Mouse (Mus musculus): ENCODE data around the gene Chad.
A peak's percentile ranks its signal among the peaks of the same experiment; 100 is the strongest.

The Chad gene

DNA sequence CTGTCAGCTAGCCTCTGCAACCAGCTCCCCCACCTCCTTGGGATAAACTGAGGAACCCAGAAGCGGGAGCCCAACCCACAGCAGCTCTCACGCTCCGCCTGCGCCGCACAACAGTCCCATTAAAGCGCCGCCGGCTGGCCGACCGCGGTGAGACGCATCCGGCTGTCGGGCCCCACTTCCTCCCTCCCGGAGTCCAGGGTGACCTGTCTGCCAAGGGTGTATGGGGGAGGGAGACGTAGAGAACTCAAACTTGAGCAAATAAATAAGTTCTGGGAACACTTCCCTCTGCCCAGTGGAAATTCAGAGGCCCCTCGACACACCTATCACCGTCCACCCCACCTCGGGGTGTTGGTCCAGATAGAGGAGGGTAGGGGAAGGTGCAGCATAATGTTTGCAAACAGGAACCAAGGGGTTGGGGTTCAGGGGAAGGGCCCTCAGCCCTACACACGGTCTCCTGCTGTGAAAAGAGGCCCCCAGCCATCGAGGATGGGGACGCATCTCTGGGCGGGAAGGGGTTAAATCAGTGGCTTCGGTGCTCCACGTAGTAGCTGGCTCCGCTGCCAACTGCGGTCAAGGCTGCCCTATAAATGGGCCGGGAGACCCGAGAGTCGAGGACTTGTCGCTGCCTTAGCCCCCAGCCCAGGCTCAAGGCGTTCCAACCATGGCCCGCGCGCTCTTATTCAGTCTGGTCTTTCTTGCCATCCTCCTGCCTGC lies at the start of gene Chad:
TSS of gene Chad (plus strand) at position 611 of the 714 bp plus-strand sequence.
- DNase-seq: peak; percentile 69

DNA sequence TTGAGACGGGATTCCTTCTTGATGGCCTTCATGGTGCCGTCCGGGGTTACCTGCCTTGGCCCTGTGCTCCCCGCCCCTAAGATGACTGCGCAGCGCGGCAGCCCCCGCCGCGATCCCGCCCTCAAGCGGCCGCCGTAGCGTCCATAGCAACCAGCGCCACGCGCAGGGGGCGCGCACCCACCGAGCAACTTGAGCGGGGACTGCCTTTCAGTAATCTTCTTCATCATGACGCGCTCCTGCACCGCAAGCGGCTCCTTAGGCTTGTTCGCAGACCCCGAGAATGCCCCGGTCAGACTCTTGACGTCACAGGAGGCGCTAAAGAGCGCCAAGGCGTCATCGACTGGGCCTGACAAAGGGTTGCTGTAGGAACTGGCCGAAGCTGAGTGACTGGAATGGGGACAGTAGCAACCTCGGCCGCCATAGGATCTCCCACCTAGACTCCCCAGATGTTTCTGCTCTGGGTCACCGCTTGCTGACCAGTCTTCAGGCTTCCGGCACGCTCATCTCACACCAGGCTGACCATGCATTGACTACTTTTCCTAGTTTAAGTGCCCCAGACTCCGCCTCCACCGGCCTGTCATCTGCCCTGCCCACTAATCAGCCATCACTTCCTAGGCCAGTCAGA lies 43.5 kb upstream of the Chad start, which contains the start of gene Mycbpap:
TSS of gene Mycbpap (minus strand) at position 524 of the 625 bp plus-strand sequence.
- DNase-seq: peak; percentile 78

DNA sequence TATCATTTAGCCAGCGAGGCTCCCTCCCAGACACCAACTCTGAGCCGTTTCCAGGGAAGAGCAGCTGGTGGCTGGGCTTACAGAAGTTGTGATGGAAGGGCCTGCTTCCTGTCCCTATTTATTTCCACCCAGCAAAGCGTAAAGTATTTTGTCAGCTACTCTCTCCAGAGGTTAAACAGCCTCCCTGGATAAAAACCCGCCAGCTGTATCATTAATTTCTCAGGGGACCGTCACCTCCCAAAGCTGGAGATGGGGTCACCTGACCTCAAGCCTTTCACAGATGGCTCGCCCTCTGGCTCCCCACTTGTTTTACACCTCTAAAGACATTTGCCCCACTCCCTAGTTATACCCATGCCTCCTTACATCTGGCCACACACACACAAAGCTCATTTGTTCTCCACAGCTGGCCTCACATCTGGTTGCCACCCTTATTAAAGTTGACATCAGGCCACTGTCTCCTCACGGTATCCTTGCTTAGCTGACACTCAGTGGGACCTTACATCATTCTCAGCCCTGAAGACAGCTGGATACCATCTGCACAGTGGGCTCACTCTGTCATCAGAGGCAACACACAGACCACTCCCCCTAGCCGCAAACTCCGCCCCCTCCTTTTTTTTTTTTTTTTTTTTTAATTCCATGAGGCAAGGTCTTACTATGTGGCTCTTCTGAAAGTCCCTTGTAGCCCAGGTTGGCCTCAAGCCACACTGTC lies 38.5 kb upstream of the Chad start:
- no peak for DNase-seq

DNA sequence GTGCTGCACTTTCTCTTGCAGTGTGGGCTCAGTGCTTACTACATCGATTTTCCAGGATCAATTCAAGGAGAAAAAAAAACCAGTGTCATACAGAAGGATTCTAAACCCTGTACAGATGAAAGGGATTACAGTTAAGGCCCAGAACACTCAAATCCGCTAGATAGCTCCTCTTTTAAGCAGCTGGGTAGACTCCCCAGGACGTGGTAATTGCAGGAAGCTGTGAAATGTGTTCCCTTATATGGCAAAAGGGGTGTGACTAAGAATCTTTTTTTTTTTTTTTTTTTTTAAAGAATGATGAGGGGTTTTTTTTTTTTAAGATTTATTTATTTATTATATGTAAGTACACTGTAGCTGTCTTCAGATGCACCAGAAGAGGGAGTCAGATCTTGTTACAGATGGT lies 36.0 kb upstream of the Chad start:
- DNase-seq: no peak

DNA sequence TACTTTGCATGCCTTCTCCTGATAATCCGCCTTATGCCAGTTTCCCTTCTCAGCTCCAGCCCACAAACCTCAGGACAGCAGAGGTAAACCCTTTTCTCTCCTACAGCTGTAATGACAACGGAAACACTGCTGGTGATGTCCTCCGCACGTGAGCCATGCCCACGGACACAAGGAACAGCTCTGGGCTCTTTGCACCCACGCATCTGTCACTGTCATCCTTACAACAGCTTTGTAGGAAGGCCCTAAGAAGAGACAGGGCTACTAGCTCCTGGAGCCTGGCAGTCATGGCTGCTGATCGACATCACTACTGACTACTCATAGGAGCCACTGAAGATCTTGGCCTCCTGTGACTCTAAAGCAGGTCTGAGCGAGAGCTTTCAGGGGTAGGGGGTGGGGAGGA lies 31.7 kb upstream of the Chad start:
- DNase-seq: no peak

DNA sequence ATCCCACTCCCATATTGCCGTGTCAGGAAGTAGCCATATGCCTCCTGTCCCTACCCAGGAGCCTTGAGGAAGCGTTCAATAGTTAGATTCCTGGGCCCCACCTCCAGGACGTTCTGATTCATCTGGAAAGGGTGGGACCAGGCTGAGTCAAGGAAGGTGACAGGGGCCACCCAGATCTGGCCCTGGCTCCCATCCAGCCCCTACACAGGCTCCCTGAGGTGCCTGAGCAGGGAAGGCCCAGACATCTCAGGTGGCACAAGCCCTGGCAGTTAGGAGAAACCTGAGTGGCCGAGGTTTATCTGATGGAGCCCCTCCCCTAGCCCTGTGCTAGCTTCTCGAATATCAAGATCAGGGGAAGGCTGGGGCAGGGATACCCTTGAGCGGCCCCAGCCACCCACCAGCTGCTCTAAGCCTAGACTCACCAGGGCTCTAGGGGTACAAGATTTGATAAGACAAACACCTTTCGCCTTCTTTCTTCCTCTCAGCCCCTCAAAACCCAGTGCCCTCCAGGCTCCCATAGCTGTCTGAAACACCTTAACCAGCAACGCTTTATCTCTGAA lies 26.0 kb upstream of the Chad start:
- DNase-seq: no peak

DNA sequence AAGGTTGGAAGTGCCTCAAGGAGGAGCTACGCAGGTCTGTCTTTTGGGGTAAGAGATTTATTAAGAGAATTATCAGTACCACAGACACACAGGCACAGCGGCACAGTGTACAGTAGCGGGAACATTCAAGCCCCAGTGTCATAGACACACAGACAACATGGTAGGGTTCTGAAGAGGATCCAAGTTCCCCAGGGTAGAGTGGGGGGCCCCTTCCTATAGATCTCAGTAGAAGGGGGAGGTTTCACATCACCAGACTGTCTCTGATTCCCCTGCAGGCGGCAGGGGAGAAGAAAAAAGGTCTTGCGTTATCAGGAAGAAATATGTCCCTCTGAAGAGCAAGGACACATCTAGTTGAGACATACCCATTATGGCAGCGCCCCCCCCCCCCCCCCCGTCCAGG lies 25.1 kb upstream of the Chad start:
- DNase-seq: no peak

DNA sequence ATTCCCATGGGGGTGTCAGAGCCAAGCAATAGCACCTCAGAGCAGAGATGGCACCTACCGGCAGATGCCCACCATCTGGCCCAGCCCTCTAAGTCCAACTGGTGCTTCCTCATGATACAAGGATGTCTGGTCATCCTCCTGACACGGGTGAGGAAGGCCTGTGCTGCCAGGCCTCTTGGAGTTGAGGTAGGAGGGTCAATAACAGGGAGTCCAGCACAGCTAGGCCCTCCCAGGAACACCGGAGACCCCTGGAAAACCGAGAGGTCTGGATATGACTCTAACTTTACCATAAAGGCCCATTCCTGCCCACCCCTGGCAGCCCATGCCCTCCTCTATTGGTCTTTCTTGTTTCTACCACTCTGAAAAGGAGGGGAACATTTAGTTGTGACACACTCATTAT lies 22.4 kb upstream of the Chad start:
- no peak for DNase-seq

DNA sequence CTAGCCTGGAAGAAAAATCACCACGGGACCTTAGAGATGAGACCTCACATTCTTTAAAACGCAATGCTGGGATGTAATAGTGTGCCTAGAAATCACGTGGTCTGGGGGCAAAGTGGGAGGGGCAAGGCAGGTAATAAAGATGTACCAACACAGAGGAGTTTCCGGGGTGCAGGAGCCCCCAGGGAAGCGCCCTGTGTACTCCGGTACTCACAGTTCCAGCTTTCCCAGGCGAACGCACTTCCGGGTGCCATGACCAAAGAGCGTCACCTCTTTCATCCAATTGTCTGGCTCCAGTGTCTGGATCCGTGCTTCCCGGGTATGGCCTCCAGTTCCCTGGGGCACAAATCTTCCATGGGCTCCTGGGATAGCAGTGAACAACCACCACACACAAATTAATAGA lies 21.5 kb upstream of the Chad start:
- no peak for DNase-seq

DNA sequence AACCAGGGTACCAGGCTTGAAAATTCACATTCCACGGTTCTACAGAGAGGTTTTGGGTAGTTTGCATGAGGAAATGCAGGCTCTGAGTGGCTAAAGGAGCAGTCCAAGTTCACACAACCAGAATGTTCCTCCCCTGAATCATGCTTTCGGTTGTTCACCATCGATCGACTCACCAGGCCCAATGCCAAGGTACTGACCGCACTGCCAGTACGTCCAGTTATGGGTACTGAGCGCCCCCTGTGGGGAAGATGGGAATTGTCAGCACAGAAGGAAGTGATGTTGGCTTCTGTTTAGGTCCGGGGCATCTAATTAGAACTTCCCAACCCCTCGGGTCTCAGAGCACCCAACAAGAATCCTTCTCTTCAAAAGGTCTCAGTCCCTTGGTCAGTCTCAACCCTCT lies 20.9 kb upstream of the Chad start:
- DNase-seq: peak; percentile 94

DNA sequence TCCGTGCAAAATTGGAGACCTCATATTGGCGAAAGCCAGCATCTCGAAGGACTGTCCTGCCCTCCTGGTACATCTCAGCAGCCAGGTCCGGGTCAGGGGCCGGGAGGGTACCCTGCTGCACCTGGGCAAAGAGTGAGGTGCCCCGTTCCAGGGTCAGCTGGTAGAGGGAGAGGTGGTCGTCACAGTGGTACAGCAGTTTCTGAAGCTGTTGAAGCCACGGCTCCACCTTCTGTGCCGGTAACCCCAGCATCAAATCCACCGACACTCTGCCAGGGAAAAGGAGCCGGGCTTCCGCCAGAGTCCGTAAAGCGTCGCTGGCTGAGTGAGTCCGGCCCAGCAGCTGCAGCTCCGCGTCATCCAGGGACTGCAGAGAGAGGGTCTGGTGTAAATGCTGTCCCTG lies 20.4 kb upstream of the Chad start:
- DNase-seq: no peak

DNA sequence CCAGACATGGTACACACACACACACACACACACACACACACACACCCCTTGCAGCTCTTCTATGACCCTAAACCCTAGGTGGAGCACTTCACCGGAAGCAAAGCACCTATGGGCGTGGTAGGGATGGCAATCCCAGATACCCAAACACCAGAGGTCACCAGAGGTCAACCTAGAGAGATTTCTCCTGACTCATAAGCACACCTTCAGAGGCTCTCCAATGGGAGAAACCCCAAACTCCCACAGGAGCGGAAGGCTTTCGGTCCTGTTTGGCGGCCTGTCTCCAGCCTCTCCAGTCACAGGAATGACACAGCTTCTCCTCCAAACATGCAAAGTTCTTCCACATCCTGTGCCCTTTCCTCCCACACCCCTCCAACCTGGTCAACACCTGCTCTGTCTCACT lies 18.5 kb upstream of the Chad start:
- DNase-seq: no peak

DNA sequence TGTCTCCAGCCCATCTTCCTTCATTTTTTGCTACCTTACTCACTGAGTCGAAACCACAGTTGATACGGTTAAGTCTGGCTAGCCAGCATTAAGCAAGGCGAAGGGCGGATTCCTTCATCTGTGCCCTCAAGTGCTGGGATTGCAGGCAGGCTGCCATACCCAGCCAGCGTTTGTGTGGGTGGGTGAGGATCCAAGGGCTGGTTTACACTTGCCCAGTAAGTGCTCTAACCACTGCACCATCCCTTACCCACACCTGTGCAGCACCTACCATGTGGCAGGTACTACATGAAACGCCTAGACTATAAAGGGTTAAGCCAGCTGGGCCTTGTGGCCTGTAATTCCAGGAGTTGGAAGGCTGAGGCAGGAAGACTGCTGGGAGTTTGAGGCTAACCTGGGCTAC lies 17.6 kb upstream of the Chad start:
- no peak for DNase-seq

DNA sequence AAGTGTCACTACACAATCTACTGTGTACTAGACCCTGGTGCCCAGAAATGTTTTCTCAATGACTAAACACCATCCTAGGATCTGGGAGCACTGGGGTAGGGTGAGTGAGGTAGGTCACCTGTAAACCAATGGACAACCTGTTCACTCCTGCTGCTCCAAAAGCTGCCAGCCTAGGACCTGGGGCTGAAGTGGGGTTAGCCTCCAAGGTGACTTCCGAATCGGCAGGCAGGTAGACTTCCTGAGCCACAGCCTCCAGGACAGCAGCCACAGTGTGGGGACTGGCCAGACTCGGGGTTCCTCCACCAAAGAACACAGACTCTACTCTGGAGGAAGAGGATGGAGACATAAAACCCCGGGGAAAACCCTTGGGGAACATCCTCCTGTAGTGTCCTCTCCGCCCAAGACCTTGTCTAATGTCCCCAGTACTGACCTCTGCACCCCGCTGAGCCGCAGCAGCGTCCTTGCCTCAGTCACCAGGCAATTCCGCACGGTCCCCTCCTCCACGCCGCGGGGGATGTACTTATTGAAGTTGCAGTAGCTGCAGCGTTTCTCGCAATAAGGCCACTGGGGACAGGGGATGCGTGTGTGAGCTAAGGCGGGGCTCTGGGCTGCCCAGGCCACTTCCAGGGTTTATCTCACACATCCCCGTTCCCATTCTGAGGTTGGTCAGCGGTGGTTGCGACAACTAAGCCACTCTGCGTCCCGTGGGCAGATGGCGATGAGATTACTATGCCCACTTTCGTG lies 16.6 kb upstream of the Chad start:
- peak; percentile 53 for DNase-seq

DNA sequence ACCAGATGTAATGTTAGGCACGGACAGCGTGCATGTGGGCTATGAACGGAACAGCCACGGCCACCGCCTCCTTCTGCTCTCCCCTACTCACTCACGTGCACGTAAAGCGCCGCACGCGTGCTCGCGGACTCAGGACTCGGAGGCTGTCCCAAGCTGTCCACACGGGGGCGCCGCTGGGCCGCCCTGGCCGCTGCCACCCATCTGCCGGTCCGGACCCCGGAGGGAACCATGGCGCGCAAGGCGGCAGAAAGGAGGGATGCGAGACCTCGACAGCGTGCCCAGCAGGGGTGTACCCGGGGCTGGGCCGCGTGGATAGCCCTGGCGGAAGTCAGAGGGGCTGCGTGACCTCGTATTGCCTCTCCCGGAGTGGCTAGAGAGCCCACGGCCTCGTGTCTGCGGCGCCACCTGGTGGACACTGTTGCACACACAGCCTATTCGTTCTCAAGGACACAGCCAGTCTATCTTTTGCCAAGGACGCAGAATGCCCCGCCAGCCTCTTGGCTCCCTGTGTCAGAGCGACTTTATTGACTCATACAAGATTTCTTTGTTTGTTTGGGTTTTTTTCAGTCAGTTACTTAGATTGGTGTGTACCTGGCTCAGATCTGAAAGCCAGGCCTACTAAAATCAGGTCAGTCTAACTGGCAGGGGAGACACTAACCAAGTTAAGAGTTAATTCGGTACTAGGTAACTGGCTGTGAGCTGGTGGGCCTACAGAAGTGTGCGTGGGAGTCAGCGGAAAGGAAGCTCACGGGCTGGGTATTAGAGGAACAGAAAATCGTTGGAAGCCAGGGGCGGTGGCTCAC lies 15.8 kb upstream of the Chad start, which contains the start of gene Rsad1:
TSS of gene Rsad1 (minus strand) at position 368 of the 803 bp plus-strand sequence.
- DNase-seq: peak; percentile 95

DNA sequence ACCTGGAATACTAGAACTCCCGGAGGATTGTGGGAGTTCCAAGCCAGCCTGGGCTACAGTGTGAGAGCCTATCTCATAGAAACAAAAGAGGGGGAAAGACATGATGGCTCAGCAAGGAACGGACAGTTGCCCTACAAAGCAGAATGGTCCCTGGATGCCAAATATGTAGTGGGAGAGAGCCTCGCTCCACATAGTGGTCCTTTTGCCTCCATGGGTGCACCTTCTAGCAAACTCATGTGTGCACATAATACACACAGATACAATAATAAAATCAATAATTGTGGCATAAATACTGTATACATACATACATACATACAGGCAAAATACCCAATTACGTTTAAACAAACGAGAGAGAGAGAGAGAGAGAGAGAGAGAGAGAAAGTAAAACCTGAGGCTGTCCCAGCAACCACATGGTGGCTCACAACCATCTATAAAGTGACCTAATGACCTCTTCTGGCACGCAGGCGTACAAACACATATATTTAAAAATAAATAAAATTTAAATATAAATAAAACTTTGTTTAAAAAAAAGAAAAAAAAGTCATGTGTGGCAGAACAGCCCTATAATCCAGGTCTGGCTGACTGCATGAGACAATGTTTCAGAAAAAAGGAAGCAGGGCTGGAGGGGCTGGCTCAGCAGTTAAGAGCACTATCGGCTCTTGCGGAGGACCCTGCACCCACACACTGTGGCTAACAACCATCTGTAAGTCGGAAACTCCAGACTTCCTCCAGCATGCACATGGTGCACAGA lies 15.0 kb upstream of the Chad start:
- DNase-seq: no peak

DNA sequence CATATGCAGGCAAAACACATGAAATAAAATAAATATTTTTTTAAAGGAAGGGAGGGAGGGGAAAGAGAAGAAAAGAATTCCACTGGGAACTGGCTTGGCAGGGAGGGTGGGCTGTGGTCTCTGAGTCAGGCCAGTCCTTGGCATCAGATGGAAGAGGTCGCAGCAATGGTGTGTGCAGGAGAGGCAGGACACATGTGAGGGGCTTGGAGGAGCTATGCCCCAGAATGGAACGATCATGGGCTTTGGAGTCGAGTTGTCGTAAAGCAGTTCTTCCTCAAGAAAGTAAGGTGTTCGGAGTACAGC lies 14.5 kb upstream of the Chad start:
- DNase-seq: no peak

DNA sequence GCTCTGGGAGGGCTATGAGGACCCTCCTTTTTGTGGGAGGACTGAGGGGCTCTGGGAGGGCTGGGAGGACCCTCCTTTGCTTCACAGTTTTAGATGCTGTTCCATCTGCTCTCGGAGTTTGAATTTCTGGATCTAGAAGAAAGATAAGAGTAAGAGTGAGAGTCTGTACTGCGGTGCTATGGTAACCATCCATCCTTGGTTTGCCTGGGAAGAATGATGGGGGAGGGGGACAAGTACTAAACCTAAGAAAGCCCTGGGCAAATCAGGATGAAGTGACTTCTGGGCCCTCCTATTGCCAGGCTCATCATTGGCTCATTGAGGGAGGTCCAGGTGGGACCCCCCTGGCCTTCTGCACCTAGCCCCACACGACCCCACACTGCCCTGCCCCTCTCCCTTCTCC lies 6.6 kb upstream of the Chad start:
- DNase-seq: no peak

DNA sequence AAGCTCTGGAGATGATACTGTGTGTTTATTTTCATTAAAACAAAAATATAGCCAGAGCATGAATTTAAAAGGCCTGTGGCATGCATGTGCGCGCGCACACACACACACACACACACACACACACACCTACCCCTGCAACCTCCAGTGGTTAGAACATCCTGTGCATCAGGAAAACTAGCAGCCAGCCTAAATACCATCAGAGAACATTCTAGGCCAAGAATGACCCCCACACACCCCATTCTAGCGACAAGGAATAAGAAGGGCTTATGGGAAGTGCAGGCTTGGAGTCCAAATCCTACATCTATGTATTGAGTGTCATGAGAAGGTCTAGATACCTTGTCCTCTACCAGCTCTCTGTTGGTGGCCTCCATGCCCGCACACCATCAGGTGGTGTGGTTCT lies 1.5 kb upstream of the Chad start:
- no peak for DNase-seq

DNA sequence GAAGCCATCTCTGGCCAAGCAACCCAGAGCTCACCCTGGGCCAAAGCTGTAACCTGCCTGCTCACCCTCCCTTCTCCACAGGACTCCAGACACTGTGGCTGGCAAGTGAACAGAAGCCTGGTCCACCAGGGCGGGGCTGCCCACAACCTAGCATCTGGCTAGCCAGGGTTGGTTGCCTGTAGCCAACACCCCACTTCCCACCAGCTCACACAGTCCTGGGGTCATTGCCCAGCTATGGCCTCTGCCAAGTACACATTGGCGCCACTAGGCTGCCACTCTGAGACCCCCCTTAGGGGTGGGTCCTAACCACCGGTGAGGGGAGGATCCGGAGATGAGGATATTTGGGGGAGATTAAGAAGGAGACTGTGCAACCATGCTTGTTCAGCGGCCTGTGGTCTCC lies 1.0 kb upstream of the Chad start:
- no peak for DNase-seq

DNA sequence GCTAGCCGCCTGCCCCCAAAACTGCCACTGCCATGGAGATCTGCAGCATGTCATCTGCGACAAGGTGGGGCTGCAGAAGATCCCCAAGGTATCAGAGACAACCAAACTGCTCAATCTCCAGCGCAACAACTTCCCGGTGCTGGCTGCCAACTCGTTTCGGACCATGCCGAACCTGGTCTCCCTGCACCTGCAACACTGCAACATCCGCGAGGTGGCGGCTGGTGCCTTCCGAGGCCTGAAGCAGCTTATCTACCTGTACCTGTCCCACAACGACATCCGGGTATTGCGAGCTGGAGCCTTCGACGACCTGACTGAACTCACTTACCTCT lies 268 bp downstream of the Chad start:
- DNase-seq: no peak

DNA sequence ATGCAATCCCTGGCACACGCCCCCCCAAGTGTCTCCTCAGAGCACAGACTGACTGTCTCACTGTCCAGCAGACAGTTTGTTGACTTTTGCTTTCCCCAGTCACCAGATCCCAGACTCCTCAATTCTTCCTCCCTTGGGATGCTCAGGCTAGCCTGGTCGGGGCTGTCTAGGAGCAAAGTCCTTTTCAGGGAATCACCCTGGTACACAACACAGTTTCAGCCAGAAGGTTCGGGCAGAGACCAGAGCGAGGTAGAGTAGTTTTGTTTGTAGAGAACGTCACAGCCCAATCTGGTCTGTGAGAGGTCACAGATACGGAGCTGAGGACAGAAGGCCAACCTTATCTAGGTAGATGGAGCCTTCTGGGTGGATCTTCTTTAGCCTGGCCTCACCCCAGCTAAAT lies 1.7 kb downstream of the Chad start:
- no peak for DNase-seq

Data from kidney, postnatal 14 days (tissue).